Mouse (Mus musculus) adrenal gland, postnatal 14 days (tissue): ENCODE measurements at regions not wholly inside any gene's neighbourhood (a gene's known extent, or its start where the extent isn't known, plus 50 kb on each side); places are given as distances from the start of the nearest gene placed in this dataset.

ENCODE experiments used
- DNase-seq: peaks from one replicate; pipeline ENCODE4 v3.0.0; 2021; ENCODE audit warnings: mixed read lengths

DNA sequence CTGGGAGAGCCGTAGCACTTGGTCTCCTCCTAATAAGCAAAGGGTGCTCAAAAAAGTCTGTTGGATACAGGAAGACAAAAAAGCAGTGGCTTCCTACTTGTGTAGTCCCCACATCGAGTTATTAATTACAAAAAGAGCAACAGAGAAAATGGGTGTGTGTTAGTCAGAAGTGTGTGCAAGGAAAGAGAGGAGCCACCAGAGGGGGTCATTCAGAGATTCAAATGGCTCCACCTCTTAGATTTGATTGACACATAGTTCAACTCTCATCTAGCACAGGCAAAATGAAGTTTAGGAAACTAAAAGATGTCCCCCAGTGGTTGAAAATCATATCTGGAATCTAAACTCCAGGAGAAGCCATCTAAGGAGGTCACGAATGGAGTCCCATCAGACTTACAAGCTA is 200.2 kb upstream of the Hnrnpa3 start:
- DNase-seq: no peak

DNA sequence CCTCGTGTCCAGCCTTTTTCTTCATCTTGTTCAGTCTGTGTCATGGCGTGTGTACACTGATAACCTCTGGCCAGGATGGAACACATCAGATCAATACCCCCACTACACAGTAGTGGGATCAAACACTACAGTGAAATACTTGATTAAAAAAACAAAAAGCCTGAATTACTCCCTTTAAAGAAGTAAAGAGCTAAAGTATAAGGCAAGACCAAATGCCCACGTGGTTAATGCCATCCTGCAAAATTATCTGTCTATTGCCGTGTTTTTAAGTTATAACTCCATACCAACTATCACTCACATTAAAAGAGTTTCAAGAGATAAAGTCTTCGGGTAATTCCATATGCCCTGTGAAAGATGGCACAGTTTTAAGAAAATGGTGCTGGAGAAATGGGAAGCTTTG is 198.6 kb upstream of the Hnrnpa3 start:
- no peak for DNase-seq

DNA sequence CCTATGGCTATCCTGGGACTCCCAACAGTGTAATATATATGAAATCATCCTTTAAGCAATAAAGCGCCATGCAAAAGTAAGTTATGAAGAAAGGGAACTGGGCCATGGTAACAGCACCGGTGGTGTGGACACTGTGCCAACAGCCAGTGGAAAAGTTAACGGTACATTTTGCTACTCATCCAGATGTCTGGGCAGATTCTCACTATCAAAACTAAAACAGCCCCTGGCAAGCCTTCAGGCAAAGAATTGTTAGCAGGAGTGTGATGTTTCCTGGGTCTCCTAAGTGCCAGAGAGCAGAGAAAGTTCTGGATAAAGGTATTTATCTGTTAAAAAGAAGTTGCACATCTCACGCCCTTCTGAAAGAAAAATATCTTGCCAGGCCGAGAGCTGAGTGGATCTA is 198.0 kb upstream of the Hnrnpa3 start:
- no peak for DNase-seq

DNA sequence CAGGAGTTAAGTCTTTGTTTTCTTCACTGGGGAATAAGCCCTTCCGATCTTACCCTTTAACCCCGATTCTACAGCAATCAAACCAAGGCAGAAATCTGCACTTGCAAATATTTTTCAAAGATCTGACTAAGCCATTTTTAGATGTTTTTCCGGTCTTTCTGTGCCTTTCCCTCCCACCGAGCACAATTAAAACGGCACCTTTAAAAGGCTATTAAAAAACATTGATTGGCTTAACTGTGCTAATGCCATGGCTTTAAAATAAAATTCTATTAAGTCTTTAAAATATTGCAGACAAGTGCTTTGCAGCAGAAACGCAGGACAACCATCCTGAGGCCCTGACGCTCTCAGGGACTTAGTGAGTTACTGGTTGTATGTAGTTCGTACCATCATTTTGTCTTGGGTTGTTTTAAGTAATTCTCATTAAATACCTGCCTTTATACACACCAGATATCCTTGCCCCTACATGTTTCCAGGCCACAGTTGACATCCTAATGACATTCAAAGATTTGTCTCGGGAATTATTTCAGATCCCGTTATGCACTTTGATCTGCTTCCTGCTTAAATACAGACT is 197.6 kb upstream of the Hnrnpa3 start:
- no peak for DNase-seq

DNA sequence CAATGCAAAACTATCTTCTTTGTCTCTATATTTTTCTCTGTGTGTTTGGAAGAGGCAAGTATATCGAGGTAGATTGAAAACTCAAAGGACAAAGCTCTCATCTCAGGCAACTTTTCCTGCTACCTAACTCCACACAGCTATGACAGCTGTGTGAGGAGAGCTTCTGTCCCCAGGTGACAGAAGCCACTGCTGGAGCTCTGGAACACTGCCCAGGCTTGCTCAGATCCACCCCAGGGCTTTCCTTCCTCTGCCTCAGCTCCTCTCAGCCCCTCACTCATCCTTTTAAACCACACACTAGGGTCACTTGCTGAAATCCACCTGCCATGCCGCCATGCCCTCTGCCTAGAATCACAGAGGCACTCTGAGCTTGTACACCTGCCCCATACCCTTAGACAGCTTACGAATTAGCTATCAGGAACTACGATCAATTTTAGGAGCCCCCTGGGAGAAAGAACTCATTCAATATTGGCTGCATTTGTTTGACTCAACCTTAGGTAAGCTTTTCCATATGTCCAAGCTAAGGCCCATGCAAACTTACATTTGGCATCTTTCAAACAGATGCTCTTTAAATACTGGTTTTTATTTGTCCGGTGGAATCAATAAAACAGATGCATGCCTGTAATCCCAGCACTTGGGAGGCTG is 196.9 kb upstream of the Hnrnpa3 start:
- no peak for DNase-seq

DNA sequence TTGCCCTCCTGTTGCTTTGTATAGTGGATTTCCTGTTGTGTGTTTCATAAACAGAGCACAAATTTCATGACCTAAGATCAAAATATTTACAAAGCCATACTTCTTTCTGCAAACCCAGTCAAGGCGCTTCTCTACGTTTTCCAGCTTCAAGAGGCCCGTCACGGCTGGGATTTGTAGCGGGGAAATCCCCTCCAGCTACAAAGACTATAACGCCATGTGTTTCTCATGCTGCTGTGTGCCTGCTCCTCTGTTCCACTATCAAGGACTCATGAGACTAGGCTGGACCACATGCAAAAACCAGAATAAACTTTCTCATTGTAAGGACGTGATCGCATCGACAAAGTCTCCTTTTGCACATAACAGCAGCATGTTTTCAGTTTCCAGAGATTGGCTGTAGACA is 196.0 kb upstream of the Hnrnpa3 start:
- DNase-seq: no peak

DNA sequence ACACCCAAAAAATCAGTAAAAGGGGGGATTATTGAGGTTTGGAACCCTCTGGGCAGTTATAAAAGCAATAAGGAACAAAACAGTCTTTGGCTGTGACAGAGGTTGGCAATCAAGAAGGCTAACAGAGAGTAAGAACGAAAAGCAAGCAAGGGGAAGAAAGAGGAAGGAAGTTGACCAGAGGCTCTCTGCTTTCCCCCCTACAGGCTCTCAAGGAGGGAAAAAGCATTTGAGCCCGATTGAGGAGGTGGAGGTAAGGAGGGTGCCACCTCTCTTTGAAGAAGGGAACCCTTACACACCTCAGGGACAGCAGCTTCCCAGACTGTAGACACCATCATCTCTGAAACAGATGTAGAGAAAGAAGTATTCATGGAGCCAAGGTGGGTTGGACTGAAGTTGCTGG is 194.6 kb upstream of the Hnrnpa3 start:
- DNase-seq: no peak

DNA sequence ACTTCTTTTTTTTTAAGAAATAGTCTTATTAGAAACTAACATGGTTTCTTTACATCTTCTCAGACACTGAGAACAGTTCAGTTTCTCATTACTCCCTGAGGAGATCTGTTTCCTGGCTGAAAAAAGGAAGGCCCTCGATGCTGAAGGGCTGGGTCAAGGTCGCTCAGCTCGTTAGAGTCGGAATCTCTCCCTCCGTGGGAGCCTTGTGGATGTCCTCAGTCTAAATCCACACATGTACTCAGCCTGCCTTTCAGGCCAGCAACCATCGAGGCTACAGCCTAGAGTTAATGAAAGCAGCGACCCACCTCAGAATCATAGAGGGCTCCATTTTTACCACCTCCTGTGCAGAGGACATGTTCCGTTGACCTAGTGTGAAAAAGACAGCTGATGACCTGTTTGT is 190.2 kb upstream of the Hnrnpa3 start:
- DNase-seq: no peak

DNA sequence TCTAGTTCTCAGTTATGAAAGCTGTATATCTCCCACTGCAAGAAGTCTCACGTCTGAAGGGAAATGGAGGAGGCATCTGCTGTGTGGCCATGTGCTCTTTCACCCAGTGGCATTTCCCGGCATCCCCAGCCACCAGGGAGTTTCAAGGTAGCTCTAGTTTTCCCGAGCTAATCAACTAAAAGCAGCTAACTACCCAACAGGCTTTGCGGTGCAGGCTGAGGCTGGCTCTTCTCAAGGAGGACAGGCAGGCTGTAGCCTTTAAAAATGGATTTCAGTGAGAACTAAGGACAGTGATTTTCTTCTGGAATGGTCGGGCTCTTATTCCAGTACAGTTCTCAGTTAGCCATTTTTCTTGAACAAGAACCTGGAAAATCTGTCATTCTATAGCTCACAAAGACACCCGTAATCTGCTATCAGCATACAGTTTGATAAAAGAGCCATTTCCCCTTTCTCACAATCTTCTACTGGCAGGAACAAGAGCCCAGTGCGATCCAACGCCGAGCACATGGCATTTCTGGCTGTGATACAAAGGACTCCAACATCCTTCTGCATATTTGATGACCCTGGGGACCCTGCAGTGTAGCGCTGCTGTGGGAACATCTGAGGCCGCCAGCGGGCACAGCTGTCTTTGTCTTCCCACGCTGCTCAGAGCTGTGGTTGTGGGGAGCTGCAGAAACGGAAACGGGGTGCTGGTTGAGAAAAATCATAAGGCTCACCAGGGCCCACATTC is 188.9 kb upstream of the Hnrnpa3 start:
- DNase-seq: peak; percentile 66

DNA sequence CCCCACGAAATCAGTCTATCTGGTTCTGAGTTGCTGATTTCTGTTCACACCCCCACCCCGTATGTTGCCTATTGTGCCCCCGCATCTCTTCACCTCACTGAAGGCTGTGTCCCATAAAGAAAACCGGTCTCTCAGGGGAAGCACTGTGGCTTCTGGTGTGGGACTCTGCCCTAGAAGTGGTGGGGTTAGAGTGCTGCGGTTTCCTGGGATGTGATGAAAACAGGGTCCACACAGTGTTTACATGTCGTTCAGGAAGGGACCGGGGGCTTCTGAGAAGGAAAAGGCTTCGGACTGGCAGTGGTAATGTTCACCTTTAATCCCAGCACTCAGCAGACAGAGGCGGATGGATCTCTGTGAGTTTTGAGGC is 188.4 kb upstream of the Hnrnpa3 start:
- DNase-seq: no peak

DNA sequence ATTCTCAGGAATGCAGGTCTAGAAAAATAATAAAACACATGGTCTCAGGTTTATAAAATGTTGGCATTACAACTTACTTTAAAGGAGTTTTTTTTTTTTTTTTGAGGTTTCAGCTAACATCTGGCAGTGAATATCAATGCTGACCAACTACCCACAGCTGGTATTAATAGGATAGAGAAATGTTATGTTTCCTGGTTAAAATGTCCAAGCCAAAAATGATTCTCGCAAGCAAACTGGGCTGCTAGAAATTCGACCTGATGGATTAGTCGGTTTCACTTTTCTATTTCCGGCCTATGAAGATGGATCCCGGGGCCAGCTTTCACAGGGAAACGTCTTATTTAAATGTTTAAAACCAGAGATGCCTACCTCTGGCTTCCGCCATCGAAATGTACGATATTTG is 186.6 kb upstream of the Hnrnpa3 start:
- no peak for DNase-seq

DNA sequence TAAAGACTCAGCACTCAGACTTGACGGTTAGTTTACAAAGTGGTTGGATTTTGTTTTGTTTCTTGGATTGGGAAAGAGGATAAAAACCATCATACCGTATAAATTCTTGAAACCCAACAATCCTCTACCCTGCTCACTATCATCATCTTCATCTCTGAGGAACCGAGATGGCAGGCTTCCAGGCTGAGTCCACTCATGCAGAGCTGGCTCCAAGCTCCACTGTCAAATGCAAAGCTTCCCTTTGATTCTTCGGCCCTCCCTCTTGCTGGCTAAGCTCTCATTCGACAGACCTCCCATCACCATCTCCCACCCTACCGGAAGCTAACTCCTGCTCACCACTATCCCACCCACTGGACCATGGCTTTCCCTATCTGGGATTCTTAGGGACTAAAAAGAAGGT is 184.6 kb upstream of the Hnrnpa3 start:
- no peak for DNase-seq

DNA sequence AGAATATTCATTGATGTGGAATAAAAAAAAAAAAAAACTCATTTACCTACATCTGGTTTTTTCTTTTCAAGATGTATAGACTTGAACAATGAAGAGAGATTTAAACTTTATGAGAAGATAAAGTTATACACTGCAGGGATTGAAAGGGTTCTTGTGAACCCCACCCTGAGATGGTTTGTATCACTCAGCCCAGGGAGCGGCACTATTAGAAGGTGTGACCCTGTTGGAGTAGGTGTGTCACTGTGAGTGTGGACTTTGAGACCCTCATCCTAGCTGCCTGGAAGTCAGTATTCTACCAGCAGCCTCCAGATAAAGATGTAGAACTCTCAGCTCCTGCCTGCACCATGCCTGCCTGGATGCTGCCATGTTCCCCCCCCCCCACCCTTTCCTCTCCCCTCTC is 182.7 kb upstream of the Hnrnpa3 start:
- DNase-seq: no peak

DNA sequence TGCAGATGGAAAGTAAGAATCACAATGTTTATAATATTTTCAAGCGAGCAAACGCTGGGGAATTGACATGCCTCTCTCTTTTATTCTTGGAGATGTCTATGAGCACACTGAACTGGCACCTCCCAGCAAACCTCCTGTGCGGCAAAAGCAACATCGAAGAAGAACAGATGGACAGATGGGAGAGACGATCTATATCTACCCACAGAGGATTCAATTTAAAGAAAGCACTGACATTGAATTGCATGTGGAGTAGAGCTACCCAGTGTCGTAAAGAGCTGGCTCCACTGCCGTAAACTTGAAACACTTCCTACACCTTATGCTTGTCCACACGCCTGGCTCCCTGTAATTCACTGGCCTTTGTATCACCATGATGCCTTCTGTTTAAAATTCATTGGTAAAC is 182.0 kb upstream of the Hnrnpa3 start:
- DNase-seq: no peak

DNA sequence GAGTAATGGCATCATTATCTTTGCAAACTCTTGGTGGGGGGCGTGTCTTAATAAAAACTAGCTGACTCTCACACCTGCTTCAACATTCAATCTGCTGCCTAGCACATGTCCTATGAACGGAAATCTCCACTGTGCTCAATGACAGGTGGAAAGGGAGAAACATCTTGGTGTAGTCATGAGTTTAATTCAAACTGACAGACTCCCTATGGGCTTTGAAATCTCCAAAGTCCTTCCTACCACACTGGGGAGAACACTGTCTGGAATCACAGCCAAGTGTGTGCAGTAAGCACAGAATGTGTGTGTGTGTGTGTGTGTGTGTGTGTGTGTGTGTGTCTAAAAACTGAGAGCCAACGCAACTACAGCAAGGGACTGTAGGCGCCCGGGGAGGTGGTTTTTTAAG is 179.5 kb upstream of the Hnrnpa3 start:
- no peak for DNase-seq

DNA sequence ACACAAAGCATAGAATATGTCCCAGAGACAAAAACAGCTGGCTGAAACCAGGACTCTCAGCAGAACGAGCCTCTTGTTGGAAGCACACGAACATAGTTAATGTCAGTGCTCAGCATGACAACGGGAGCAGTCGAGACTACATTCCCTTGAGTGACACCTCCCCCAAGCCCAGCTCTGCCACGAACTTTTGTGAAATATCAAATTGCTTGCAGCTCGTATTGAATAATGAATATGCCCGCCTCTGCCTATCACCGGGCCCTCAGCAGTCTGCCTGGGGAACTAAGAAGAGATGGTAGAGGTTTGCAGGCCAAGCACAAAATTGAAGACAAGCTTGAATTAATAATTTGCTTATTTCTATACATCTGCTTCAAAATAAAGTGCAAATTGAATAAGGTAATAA is 177.2 kb upstream of the Hnrnpa3 start:
- no peak for DNase-seq

DNA sequence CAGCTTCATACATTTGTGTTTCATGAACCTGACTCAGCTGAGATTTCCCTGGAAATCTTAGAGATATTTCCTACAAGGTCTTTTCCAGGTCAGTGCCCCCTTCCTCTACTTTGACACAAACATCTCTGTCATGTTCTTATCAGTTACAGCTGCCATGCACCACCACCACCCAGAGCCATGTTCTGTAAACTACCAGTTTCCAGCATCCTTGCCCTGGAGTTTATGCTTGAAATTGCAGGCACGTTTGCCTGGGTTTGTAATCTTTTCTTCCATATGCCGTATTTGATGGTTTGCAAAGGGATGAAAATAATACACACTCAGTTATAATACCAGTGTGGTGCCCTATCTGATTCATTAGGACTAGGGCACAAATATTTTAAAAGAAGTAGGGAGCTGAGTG is 176.6 kb upstream of the Hnrnpa3 start:
- DNase-seq: no peak

DNA sequence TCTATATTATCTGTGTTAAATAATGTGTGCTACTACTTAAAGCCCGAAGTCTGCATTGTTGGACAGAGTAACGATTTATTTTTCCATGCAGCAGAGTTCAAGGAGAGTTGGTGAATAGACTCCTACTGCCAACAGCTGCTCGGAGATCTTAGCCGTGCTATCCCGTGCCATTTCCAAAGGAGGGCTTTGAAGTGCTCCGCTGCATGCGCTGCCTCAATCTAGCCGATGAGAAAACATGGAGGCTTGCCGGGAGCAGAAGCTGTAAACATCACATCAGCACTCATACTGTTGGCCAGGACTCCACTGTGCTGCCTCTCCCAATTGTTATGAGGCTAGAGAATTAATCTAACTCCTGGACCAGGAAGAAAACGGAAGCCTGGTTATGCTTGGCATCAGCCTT is 174.1 kb upstream of the Hnrnpa3 start:
- no peak for DNase-seq

DNA sequence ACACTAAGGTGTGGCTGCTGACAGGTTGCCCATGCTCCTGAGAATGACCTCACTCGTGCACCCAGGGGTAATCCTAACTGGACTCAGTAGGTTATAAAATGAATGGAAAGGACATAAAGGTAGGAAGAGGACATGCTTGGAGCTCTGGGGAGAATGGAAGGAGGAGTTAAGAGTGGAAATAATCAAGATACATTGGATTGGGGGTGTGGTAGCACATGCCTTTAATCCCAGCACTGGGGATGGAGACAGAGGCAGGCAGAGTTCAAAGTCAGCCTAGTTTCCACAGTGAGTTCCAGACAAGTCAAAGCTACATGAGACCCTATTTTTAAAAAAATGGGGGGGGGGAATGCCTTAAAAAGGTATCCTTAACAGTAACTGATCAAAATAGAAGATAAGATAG is 167.9 kb upstream of the Hnrnpa3 start:
- no peak for DNase-seq

DNA sequence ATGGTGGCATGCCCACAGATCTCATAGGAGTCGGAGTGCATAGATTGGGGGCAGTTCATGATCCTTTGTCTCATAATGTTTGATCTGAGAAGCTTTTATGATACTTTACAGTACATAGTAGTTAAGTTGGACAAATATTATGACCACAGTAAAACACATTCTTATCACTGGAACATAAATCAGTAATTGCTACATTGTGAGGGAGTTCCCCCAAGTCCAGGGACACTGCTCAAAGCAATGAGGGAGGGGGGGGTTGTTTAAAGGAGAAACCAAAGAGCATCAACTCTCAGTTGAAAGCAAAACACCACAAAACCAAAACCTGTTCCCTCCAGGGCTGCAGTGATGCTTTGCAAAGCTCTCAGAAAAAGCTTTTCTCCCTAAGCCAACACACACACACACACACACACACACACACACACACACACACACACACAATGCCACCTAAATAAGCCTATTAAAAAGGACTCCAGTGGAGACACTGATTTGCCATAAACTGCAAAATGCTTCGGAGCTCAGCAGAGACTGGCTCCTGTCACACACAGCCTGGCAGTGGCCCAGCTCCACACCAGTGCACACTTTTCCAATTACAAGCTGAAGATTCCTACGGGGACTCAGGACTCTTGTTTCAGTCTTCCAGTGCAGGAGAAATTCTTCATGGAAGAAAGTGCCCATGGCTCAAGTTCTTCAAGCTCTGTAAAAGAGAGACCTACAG is 167.1 kb upstream of the Hnrnpa3 start:
- DNase-seq: peak; percentile 34

DNA sequence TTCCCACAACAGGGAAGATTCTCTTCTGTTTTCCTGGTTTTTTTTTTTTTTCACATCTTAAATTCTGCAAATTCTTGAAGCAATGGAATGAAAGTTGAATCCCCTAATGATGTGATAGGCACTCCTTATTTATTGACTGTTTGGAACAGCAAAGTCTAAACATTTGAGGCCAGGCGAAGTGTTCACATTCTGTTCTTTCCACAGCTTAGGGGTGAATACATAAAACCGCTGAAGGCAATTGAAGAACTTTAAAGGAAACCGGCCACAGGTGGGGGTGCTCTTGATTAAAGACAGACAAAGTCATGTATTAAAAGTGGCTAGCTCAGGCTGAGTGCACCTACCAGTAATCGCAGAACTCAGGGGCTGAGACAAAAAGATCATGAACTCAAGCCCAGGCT is 166.6 kb upstream of the Hnrnpa3 start:
- no peak for DNase-seq

DNA sequence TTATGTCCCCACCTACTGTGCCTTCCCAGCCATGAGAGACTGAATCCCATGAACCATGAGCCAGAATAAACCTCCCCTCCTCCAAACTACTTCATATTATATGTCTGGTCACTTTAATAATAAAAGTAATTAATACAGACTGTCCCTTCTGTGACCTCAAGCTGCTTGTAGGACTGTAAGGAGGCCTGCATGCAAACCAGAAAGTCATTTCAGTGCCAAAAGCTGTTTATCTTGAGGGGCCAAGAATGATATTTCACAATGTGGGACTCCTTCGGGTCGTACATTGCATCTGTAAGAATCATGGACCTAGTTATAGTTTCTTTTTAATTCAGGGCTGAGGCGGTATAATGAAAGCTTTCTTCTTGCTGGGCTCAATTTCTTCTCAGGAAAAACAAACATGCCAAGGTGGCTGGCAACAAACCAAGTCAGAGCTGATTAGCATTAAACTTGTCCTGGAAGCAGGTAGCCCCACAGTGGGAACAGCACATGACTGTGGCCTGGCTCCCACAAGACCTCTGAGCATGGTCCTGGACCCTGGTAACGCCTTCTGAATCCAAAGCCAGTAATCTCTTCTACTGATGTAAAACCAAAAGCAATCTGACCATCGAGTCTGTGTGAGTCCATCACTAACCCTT is 162.3 kb upstream of the Hnrnpa3 start:
- DNase-seq: no peak

DNA sequence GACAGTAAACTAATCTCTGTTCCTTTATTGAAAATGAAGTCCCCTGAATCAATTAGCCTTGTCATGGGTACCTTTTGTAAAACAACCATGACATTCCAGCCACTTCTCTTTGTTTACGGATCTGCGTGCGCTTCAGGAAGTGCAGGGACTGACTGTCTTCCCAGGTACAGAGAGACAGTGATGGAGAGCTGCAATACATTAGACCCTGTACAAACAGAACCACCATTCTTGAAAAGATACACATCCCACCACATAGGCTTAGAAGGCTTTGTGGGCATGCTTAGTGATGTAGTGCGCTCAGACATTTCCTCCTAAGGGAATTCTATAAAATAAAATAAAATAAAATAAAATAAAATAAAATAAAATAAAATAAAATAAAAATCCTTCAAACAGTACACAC is 148.8 kb upstream of the Hnrnpa3 start:
- no peak for DNase-seq
